Mouse (Mus musculus) small intestine, adult 2 months (tissue): ENCODE results near the gene Gm14851. TPM values are rescaled to one million over a fixed set of nuclear protein-coding genes. Genes with fewer than 3 reads are reported as not detected.
"Not testable (repeated sequence)": the region's sequence is repeated elsewhere in the genome, so short reads cannot be mapped to it uniquely, and the experiment has no call there.

Experiments used
- H3K27ac ChIP-seq: fragments of 200-500 bp; 2 replicates; pipeline ENCODE4 v1.5.1; 2012; ENCODE audit warnings: low read depth, low read length, control low read depth, inconsistent platforms; ENCODE audit not compliant: insufficient read depth
- H3K27me3 ChIP-seq: fragments of 200-500 bp; 2 replicates; pipeline ENCODE4 v1.6.1; 2012; ENCODE audit warnings: mild to moderate bottlenecking, moderate library complexity, low read length, inconsistent platforms; ENCODE audit not compliant: control insufficient read depth, insufficient read depth
- H3K36me3 ChIP-seq: fragments of 200-500 bp; 2 replicates; pipeline ENCODE4 v1.6.1; 2012; ENCODE audit warnings: mild to moderate bottlenecking, low read length, control low read depth, inconsistent platforms; ENCODE audit not compliant: control insufficient read depth, insufficient read depth
- H3K4me1 ChIP-seq: fragments of 200-500 bp; 2 replicates; pipeline ENCODE4 v1.6.1; 2012; ENCODE audit warnings: low read length, inconsistent platforms, mixed read lengths; ENCODE audit not compliant: control insufficient read depth, insufficient read depth, insufficient read length
- H3K4me3 ChIP-seq: fragments of 200-500 bp; 2 replicates; pipeline ENCODE4 v1.5.1; 2012; ENCODE audit warnings: low read depth, mild to moderate bottlenecking, control low read depth, inconsistent platforms, low read length, moderate library complexity
- CTCF ChIP-seq: fragments of 200-500 bp; IDR thresholded peaks from 2 replicates; pipeline ENCODE4 v1.5.1; 2012; ENCODE audit warnings: low read depth, mild to moderate bottlenecking, control low read depth, inconsistent platforms, low read length, moderate library complexity, mixed read lengths; ENCODE audit not compliant: insufficient replicate concordance, insufficient read length; ENCODE audit errors: extremely low read depth
- POLR2A ChIP-seq: fragments of 200-500 bp; IDR thresholded peaks from 2 replicates; pipeline ENCODE4 v1.6.1; 2012; ENCODE audit warnings: low read depth, mild to moderate bottlenecking, control low read depth, inconsistent platforms, low read length, moderate library complexity
- WGBS: fragments of 180-500 bp; shearing (Covaris S2); methylation state at CpG from one replicate; pipeline ENCODE4 v1.1.7; 2018; 5-methylcytosine and 5-hydroxymethylcytosine counted together
- polyA plus RNA-seq: library from polyadenylated mRNA; depleted of rRNA; stranded (reverse); fragments of >200 nt; gene quantifications from 2 replicates; pipeline ENCODE4 v1.2.3, GENCODE M21; 2012; rRNA removed

The Gm14851 gene
- polyA plus RNA-seq, result 180 and 1,620 TPM in 2 replicates

GRCm38 (mm10) chr8:21095950-21096349 is at the start of gene Gm14851:
Gene Gm14851, minus strand, starts transcription at chr8:21096050.
- not testable (repeated sequence) for H3K27me3 ChIP-seq, H3K36me3 ChIP-seq, H3K27ac ChIP-seq, H3K4me1 ChIP-seq, H3K4me3 ChIP-seq
- WGBS, result 71% methylated on average over 1 of the region's 2 CpGs

GRCm38 (mm10) chr8:21134342-21134741 is 38.5 kb upstream of the Gm14851 start, which contains the start of gene Defa30:
Gene Defa30, plus strand, starts transcription at chr8:21134642.
- not testable (repeated sequence) for H3K27ac ChIP-seq, H3K4me3 ChIP-seq, H3K4me1 ChIP-seq, H3K36me3 ChIP-seq, H3K27me3 ChIP-seq
- WGBS, result 43% methylated on average over 3 of the region's 3 CpGs

GRCm38 (mm10) chr8:21093106-21093505 is 2.7 kb downstream of the Gm14851 start:
- Histone ChIP-seq H3K27ac (no peak overlapping the region), H3K4me1 (no peaks in the 10 kb centered on the region), H3K4me3 (no peak overlapping the region), H3K36me3 (no peaks in the 10 kb centered on the region), H3K27me3 (no peaks in the 10 kb centered on the region)
- WGBS, result 32% methylated on average over 4 of the region's 4 CpGs
- TF ChIP-seq CTCF, result no peak
- no peak for TF ChIP-seq POLR2A

- H3K36me3 ChIP-seq, H3K4me1 ChIP-seq, H3K4me3 ChIP-seq, H3K27me3 ChIP-seq, H3K27ac ChIP-seq: not testable (repeated sequence)
These were observed 11.7 kb downstream of the Gm14851 start, which contains the start of gene Defa25 for GRCm38 (mm10) chr8:21084142-21084541. Gene Defa25, plus strand, starts transcription at chr8:21084442.

GRCm38 (mm10) chr8:21064738-21065137 is 31.1 kb downstream of the Gm14851 start, which contains the start of gene Defa35:
Gene Defa35, plus strand, starts transcription at chr8:21065038.
- H3K4me1 ChIP-seq, H3K4me3 ChIP-seq, H3K27ac ChIP-seq, H3K27me3 ChIP-seq, H3K36me3 ChIP-seq: not testable (repeated sequence)
- WGBS, result 92% methylated on average over 1 of the region's 1 CpGs

GRCm38 (mm10) chr8:21054747-21055146 is 41.1 kb downstream of the Gm14851 start, which contains the start of gene Defa23:
Gene Defa23, plus strand, starts transcription at chr8:21055047.
- H3K27me3 ChIP-seq, H3K36me3 ChIP-seq, H3K4me3 ChIP-seq, H3K27ac ChIP-seq, H3K4me1 ChIP-seq: not testable (repeated sequence)
- no CpG with 5 or more reads among the region's 1 CpGs for WGBS

Other genes with a start within 250 kb of the Gm14851 start
- gene Defb33, start 203.4 kb downstream of the Gm14851 start, polyA plus RNA-seq, result not detected in 2 replicates
- gene Gm15056, start 193.4 kb downstream of the Gm14851 start, polyA plus RNA-seq, result not detected in 2 replicates
- gene Gm6040, start 174.0 kb downstream of the Gm14851 start, polyA plus RNA-seq, result not detected in 2 replicates
- not detected in 2 replicates for gene AY761185, start 151.3 kb downstream of the Gm14851 start, polyA plus RNA-seq
- 39.6 and 3,729 TPM in 2 replicates for gene Defa21, start 70.5 kb downstream of the Gm14851 start, polyA plus RNA-seq
- 901 and 2,073 TPM in 2 replicates for gene Defa23, start 41.0 kb downstream of the Gm14851 start, polyA plus RNA-seq
- 1.9 and 8.8 TPM in 2 replicates for gene Defa35, start 31.0 kb downstream of the Gm14851 start, polyA plus RNA-seq
- gene Defa25, start 11.6 kb downstream of the Gm14851 start, polyA plus RNA-seq, result not detected in 2 replicates
- 261 and 977 TPM in 2 replicates for gene Defa30, start 38.6 kb upstream of the Gm14851 start, polyA plus RNA-seq
- gene Defa22, start 66.2 kb upstream of the Gm14851 start, polyA plus RNA-seq, result 36.0 and 3,821 TPM in 2 replicates
- gene Defa31, start 95.6 kb upstream of the Gm14851 start, polyA plus RNA-seq, result not detected in 2 replicates
- 21.6 and 67.8 TPM in 2 replicates for gene Gm15293, start 105.5 kb upstream of the Gm14851 start, polyA plus RNA-seq
- gene Gm15292, start 153.7 kb upstream of the Gm14851 start, polyA plus RNA-seq, result 8.1 and 33.1 TPM in 2 replicates
- not detected in 2 replicates for gene Defa27, start 219.5 kb upstream of the Gm14851 start, polyA plus RNA-seq
- 143 and 523 TPM in 2 replicates for gene Defa29, start 231.0 kb upstream of the Gm14851 start, polyA plus RNA-seq